Mouse (Mus musculus) adrenal gland (tissue): ENCODE measurements at regions not wholly inside any gene's neighbourhood (a gene's known extent, or its start where the extent isn't known, plus 50 kb on each side); places are given as distances from the start of the nearest gene placed in this dataset.

Source experiments
- intact Hi-C: fragments of 180-260 bp; cut with DNase I; formaldehyde crosslinking; loops from one replicate; pipeline ENCODE4 v1.15.1; 2025

- intact Hi-C loops, result no loop called here
These were observed 385.3 kb upstream of the Tnc start for GRCm38 (mm10) chr4:64432097-64432496.

GRCm38 (mm10) chr4:64437744-64438594, 391.2 kb upstream of the Tnc start:
- intact Hi-C loops, result no loop called here

- intact Hi-C loops, result no loop called here
These were observed 404.6 kb upstream of the Tnc start for GRCm38 (mm10) chr4:64451442-64451841.

- intact Hi-C loops, result no loop called here
These were observed 405.1 kb upstream of the Tnc start for GRCm38 (mm10) chr4:64451946-64452345.

- intact Hi-C loops, result loop anchor here (5.0 to 10.0 kb wide), 2 partner anchors 545 to 988 kb away; no protein-coding TSS in a partner anchor
These were observed 445.6 kb upstream of the Tnc start for GRCm38 (mm10) chr4:64492260-64492962.

GRCm38 (mm10) chr4:64497759-64498158, 450.9 kb upstream of the Tnc start:
- intact Hi-C loops, result loop anchor here (10.0 kb wide), 1 partner anchor 993 kb away; no protein-coding TSS in a partner anchor

GRCm38 (mm10) chr4:64500635-64501395, 454.0 kb upstream of the Tnc start:
- intact Hi-C loops, result no loop called here

GRCm38 (mm10) chr4:64521883-64522282, 475.1 kb upstream of the Tnc start:
- intact Hi-C loops, result loop anchor here (5.0 kb wide), 1 partner anchor 1065 kb away; no protein-coding TSS in a partner anchor

GRCm38 (mm10) chr4:64527724-64528332, 481.0 kb upstream of the Tnc start:
- intact Hi-C loops, result loop anchor here (5.0 kb wide), 1 partner anchor 969 kb away; no protein-coding TSS in a partner anchor

- intact Hi-C loops, result loop anchor here (5.0 kb wide), 1 partner anchor 1062 kb away; no protein-coding TSS in a partner anchor
These were observed 483.8 kb upstream of the Tnc start for GRCm38 (mm10) chr4:64530585-64530984.

- intact Hi-C loops, result loop anchor here (5.0 kb wide), 1 partner anchor 1059 kb away; no protein-coding TSS in a partner anchor
These were observed 486.2 kb upstream of the Tnc start for GRCm38 (mm10) chr4:64533019-64533418.

GRCm38 (mm10) chr4:64535554-64536253, 488.9 kb upstream of the Tnc start:
- intact Hi-C loops, result no loop called here

- intact Hi-C loops, result no loop called here
These were observed 491.2 kb upstream of the Tnc start for GRCm38 (mm10) chr4:64538009-64538408.

GRCm38 (mm10) chr4:64544576-64545185, 497.9 kb upstream of the Tnc start:
- intact Hi-C loops, result no loop called here

GRCm38 (mm10) chr4:64546386-64546785, 499.6 kb upstream of the Tnc start:
- intact Hi-C loops, result no loop called here

GRCm38 (mm10) chr4:64562511-64562910, 515.7 kb upstream of the Tnc start:
- intact Hi-C loops, result no loop called here

GRCm38 (mm10) chr4:64563996-64564395, 517.2 kb upstream of the Tnc start:
- intact Hi-C loops, result no loop called here

GRCm38 (mm10) chr4:64570666-64571065, 523.9 kb upstream of the Tnc start:
- intact Hi-C loops, result no loop called here

- intact Hi-C loops, result no loop called here
These were observed 529.1 kb upstream of the Tnc start for GRCm38 (mm10) chr4:64575901-64576300.
